Mouse (Mus musculus) intestine, postnatal 0 days (tissue): Measurements from ENCODE around the gene Sertad1. TPM values are rescaled to one million over a fixed set of nuclear protein-coding genes. Genes with fewer than 3 reads are reported as not detected.
"Not testable (repeated sequence)": the region's sequence is repeated elsewhere in the genome, so short reads cannot be mapped to it uniquely, and the experiment has no call there.

Source experiments
- ATAC-seq: fragments of 200-750 bp; cut with Nextera tagmentation; 2 replicates; pipeline ENCODE4 v1.8.0; 2017; ENCODE audit warnings: mild to moderate bottlenecking, moderate TSS enrichment, moderate library complexity
- H3K27ac ChIP-seq: fragments of 300-500 bp; sonication (generic); 2 replicates; pipeline ENCODE4 v1.5.1; 2014; ENCODE audit warnings: mild to moderate bottlenecking, low read depth, low read length, moderate library complexity
- H3K27me3 ChIP-seq: fragments of 300-500 bp; sonication (generic); replicated peaks from 2 replicates; pipeline ENCODE4 v1.6.1; 2014; ENCODE audit warnings: low read length, mixed read lengths; ENCODE audit not compliant: control insufficient read depth, insufficient read depth
- H3K36me3 ChIP-seq: fragments of 300-500 bp; sonication (generic); 2 replicates; pipeline ENCODE4 v1.6.1; 2014; ENCODE audit warnings: mild to moderate bottlenecking, moderate library complexity; ENCODE audit not compliant: control insufficient read depth, insufficient read depth
- H3K4me1 ChIP-seq: fragments of 300-500 bp; sonication (generic); replicated peaks from 2 replicates; pipeline ENCODE4 v1.6.1; 2014; ENCODE audit warnings: antibody characterized with exemption, low read length, mixed read lengths; ENCODE audit not compliant: control insufficient read depth, insufficient read depth
- H3K4me2 ChIP-seq: fragments of 300-500 bp; sonication (generic); replicated peaks from 2 replicates; pipeline ENCODE4 v1.6.1; 2014; ENCODE audit warnings: low read depth, mild to moderate bottlenecking, moderate library complexity
- H3K4me3 ChIP-seq: fragments of 300-500 bp; sonication (generic); 2 replicates; pipeline ENCODE4 v1.5.1; 2014; ENCODE audit warnings: low read depth, low read length
- H3K9ac ChIP-seq: fragments of 300-500 bp; sonication (generic); 2 replicates; pipeline ENCODE4 v1.6.1; 2014; ENCODE audit warnings: mild to moderate bottlenecking, low read depth, low read length
- H3K9me3 ChIP-seq: fragments of 300-500 bp; sonication (generic); 2 replicates; pipeline ENCODE4 v1.6.1; 2016; ENCODE audit warnings: mixed run types; ENCODE audit not compliant: control insufficient read depth
- CTCF ChIP-seq: sonication (generic); IDR thresholded peaks from 2 replicates; pipeline ENCODE4 v1.5.1; 2016; ENCODE audit warnings: low read depth, mild to moderate bottlenecking, control low read depth, antibody characterized with exemption, moderate library complexity
- WGBS: fragments of 180-500 bp; shearing (Covaris S2); extraction: QIAGEN DNeasy Blood & Tissue Kit; methylation state at CpG from one replicate; pipeline ENCODE4 v1.1.7; 2014; 5-methylcytosine and 5-hydroxymethylcytosine counted together
- polyA plus RNA-seq: library from polyadenylated mRNA; unstranded; fragments of >200 nt; fragmentation: Nextera tagmentation; extraction: Ambion mirVana; gene quantifications from 2 replicates; pipeline ENCODE4 v1.2.1, GENCODE M21; 2015

Sertad1 gene
- polyA plus RNA-seq, 1 experiment from 2014 or later, result 42.7 TPM

DNA sequence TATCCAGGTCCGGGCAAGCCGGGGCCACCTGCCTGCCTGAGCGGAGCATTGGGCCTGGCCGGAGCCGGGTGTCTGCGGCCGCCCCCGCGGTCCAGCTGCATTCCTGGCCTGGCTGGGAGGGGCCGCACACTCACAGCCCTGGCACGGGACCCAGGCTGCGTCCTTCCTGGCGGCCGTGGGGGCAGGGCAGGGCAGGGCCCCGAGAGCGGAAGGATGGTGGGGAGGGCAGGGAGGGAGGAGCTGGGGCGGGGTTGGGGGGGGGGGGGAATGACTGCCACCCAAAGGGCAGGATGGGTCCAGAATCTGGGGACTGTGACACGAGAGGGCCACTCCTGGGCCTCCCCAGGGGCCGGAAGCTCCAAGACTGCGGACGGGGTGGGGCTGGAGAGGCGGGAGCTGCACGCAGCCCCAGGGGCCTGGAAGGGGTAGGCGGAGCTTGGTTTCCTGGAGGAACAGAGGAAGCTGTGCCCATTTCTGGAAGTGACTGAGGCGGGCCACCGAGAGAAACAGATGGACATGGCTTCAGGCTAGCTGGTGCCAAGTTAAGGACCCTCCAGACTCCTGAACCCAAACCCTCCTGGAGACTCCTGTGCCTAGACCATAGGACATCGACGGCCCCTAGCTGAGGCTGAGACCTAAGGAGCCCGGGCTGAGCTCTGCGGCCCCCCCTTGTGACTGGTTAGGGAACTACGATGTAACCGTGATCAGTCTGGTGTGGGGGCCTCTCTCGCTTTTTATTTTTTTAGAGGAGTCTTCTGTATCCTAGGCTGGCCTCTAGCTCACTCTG is 4.0 kb downstream of the Sertad1 start:
- Histone ChIP-seq H3K9ac (peak overlapping the region; percentile 47), H3K27me3 (no peaks in the 10 kb centered on the region), H3K4me1 (0 out of 2 replicates have a peak, but pooled peaks cover 4% of the 10 kb centered on the region), H3K9me3 (no peaks in the 10 kb centered on the region), H3K4me3 (peak overlapping the region; percentile 33), H3K27ac (peak overlapping the region; percentile 93), H3K36me3 (peaks cover 12% of the 10 kb centered on the region), H3K4me2 (peak overlapping the region; percentile 67)
- under 1% methylated on average over 32 of the region's 33 CpGs for WGBS
- TF ChIP-seq CTCF, result peak; percentile 81
- ATAC-seq, result peak; percentile 83

DNA sequence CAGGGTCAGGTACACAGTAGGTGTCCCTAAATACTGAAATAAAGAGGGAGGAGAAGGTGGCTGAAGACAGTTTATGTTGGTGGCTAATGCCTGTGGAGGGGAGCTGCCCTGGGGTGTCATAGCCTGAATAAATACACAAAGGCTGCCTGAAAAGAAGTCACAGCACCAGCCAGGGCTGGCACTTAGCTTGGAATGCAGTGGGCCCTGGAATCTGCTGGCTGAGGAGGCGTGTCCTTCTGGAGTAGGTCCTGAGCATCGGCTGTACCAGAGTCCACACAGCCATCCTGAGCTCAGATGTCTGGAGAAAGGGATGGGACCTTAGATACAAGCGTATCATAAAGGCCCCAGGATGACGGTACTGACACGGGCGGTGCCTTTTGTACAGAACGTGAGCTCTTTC is 5.1 kb downstream of the Sertad1 start:
- no peak overlapping the region for H3K4me2 ChIP-seq
- H3K4me1 ChIP-seq, result 0 out of 2 replicates have a peak, but pooled peaks cover 4% of the 10 kb centered on the region
- WGBS, result 48% methylated on average over 7 of the region's 7 CpGs
- H3K27me3 ChIP-seq, result no peaks in the 10 kb centered on the region
- H3K4me3 ChIP-seq, result no peak overlapping the region
- H3K36me3 ChIP-seq, result peaks cover 12% of the 10 kb centered on the region
- no peaks in the 10 kb centered on the region for H3K9me3 ChIP-seq
- H3K27ac ChIP-seq, result 0 out of 2 replicates have a peak overlapping the region, but pooled peaks have one; percentile 3
- no peak for ATAC-seq
- no peak overlapping the region for H3K9ac ChIP-seq
- no peak for TF ChIP-seq CTCF

DNA sequence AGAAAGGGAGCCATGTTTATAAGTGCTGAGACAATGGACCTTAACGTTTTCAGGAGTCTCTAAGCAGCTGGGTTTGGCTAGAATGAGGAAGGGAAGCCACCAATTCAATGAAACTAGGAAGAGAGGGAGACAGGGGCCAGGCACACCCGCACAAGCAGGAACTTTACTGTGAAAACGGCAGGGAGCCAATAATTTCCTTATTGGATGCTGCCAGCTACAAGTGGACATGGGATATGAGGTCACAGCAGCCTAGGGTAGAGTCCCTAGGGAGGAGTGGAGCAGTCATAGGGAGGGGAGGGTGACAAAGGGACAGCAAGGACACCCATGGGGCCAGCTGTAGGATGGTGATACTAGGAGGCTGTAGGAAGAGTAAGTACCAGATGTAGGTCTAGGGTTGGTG is 6.3 kb downstream of the Sertad1 start:
- Histone ChIP-seq H3K4me1 (0 out of 2 replicates have a peak, but pooled peaks cover 4% of the 10 kb centered on the region), H3K4me2 (no peak overlapping the region), H3K27me3 (no peaks in the 10 kb centered on the region), H3K4me3 (no peak overlapping the region), H3K9me3 (no peaks in the 10 kb centered on the region), H3K36me3 (peaks cover 12% of the 10 kb centered on the region), H3K9ac (no peak overlapping the region), H3K27ac (no peak overlapping the region)
- 12% methylated on average over 3 of the region's 3 CpGs for WGBS
- no peak for ATAC-seq
- TF ChIP-seq CTCF, result no peak

DNA sequence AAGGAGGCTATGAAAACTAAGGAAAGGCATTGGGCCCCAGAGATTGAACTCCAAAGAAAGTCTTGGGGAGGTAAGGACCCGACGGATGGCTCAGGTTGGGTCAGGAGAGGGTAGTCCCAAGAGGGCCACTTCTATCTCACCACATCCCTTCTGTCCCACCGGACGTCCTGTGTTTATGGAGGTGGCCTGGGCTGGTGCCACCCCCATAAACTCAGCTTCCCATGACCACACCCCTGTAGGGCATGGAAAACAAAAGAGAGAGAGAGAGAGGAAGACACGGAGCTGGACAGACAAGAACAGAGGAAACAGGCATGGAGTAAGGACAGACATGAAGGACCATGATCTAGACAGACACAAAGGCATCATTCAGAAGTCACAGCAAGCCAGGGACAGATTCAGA is 6.7 kb downstream of the Sertad1 start:
- no peak overlapping the region for H3K9ac ChIP-seq
- no peaks in the 10 kb centered on the region for H3K9me3 ChIP-seq
- H3K4me2 ChIP-seq, result no peak overlapping the region
- H3K4me3 ChIP-seq, result no peak overlapping the region
- H3K4me1 ChIP-seq, result 0 out of 2 replicates have a peak, but pooled peaks cover 4% of the 10 kb centered on the region
- TF ChIP-seq CTCF, result no peak
- no peaks in the 10 kb centered on the region for H3K27me3 ChIP-seq
- 69% methylated on average over 5 of the region's 5 CpGs for WGBS
- peaks cover 12% of the 10 kb centered on the region for H3K36me3 ChIP-seq
- H3K27ac ChIP-seq, result no peak overlapping the region
- ATAC-seq, result no peak

- 86% methylated on average over 9 of the region's 9 CpGs for WGBS
- H3K4me3 ChIP-seq, ATAC-seq: not testable (repeated sequence)
Measured at GRCm38 (mm10) chr7:27494659-27495367, 8.1 kb downstream of the Sertad1 start.

GRCm38 (mm10) chr7:27499036-27499435 is 12.3 kb downstream of the Sertad1 start, which contains the start of gene Prx:
Gene Prx (plus strand): TSS chr7:27499324.
- Histone ChIP-seq H3K4me1 (peaks cover 8% of the 10 kb centered on the region; the same call in 1 of the 2 replicates), H3K36me3 (no peaks in the 10 kb centered on the region), H3K9me3 (no peaks in the 10 kb centered on the region), H3K4me3 (no peak within 1 kb of the TSS), H3K4me2 (no peak within 1 kb of the TSS), H3K9ac (no peak within 1 kb of the TSS), H3K27ac (no peak within 1 kb of the TSS), H3K27me3 (no peaks in the 10 kb centered on the region)
- ATAC-seq, result no peak
- WGBS, result 52% methylated on average over 3 of the region's 3 CpGs
- no peak for TF ChIP-seq CTCF

More at GRCm38 (mm10) chr7:27494659-27495367, 8.1 kb downstream of the Sertad1 start:
- H3K4me1 ChIP-seq, H3K27ac ChIP-seq, H3K9ac ChIP-seq, H3K9me3 ChIP-seq, H3K27me3 ChIP-seq, H3K36me3 ChIP-seq, H3K4me2 ChIP-seq: not testable (repeated sequence)
